Mouse (Mus musculus) cerebellum, adult (tissue): Measurements from ENCODE around the gene Slc26a9.

Experiments
- ATAC-seq: cut with Nextera tagmentation; 2 replicates; pipeline ENCODE4 v1.9.2; 2017; ENCODE audit warnings: mild to moderate bottlenecking, moderate library complexity, mixed read lengths; ENCODE audit not compliant: insufficient number of reproducible peaks, low FRiP score, low TSS enrichment

Slc26a9 gene

GRCm38 (mm10) chr1:131820887-131821328, 77.1 kb downstream of the Slc26a9 start:
- no peak for ATAC-seq
